Mouse (Mus musculus): Measurements from ENCODE around the gene Sorbs1.

The Sorbs1 gene

GRCm38 (mm10) chr19:40409500-40410035 lies 104.0 kb downstream of the Sorbs1 start:
- no peak for DNase-seq (ENCODE audit: low read depth, low spot score)

GRCm38 (mm10) chr19:40407186-40407585 lies 106.4 kb downstream of the Sorbs1 start:
- DNase-seq (ENCODE audit: low read depth, low spot score): no peak

- no peak for DNase-seq (ENCODE audit: low read depth, low spot score)
These were observed 106.9 kb downstream of the Sorbs1 start for GRCm38 (mm10) chr19:40406661-40407060.

- no peak for DNase-seq (ENCODE audit: low read depth, low spot score)
These were observed 107.8 kb downstream of the Sorbs1 start for GRCm38 (mm10) chr19:40405808-40406207.

- no peak for DNase-seq (ENCODE audit: low read depth, low spot score)
These were observed 109.0 kb downstream of the Sorbs1 start for GRCm38 (mm10) chr19:40404582-40404981.

GRCm38 (mm10) chr19:40403999-40404398 lies 109.6 kb downstream of the Sorbs1 start:
- no peak for DNase-seq (ENCODE audit: low read depth, low spot score)

GRCm38 (mm10) chr19:40402155-40402963 lies 111.2 kb downstream of the Sorbs1 start:
- no peak for DNase-seq (ENCODE audit: low read depth, low spot score)

- DNase-seq (ENCODE audit: low read depth, low spot score): no peak
These were observed 112.4 kb downstream of the Sorbs1 start for GRCm38 (mm10) chr19:40401213-40401612.

GRCm38 (mm10) chr19:40400426-40401030 lies 113.1 kb downstream of the Sorbs1 start:
- no peak for DNase-seq (ENCODE audit: low read depth, low spot score)

GRCm38 (mm10) chr19:40395757-40396661 lies 117.6 kb downstream of the Sorbs1 start:
- DNase-seq (ENCODE audit: low read depth, low spot score): no peak

- no peak for DNase-seq (ENCODE audit: low read depth, low spot score)
These were observed 118.3 kb downstream of the Sorbs1 start for GRCm38 (mm10) chr19:40395321-40395695.

GRCm38 (mm10) chr19:40394555-40395320 lies 118.8 kb downstream of the Sorbs1 start:
- DNase-seq (ENCODE audit: low read depth, low spot score): no peak

- no peak for DNase-seq (ENCODE audit: low read depth, low spot score)
These were observed 120.7 kb downstream of the Sorbs1 start for GRCm38 (mm10) chr19:40392795-40393392.

GRCm38 (mm10) chr19:40391469-40391868 lies 122.1 kb downstream of the Sorbs1 start:
- peak; percentile 63 for DNase-seq (ENCODE audit: low read depth, low spot score)

GRCm38 (mm10) chr19:40386916-40387315 lies 126.7 kb downstream of the Sorbs1 start:
- DNase-seq (ENCODE audit: low read depth, low spot score): no peak

- no peak for DNase-seq (ENCODE audit: low read depth, low spot score)
These were observed 128.2 kb downstream of the Sorbs1 start for GRCm38 (mm10) chr19:40385334-40385733.

GRCm38 (mm10) chr19:40383931-40384330 lies 129.6 kb downstream of the Sorbs1 start:
- no peak for DNase-seq (ENCODE audit: low read depth, low spot score)

- no peak for DNase-seq (ENCODE audit: low read depth, low spot score)
These were observed 132.9 kb downstream of the Sorbs1 start for GRCm38 (mm10) chr19:40380656-40381055.

GRCm38 (mm10) chr19:40380005-40380404 lies 133.6 kb downstream of the Sorbs1 start:
- DNase-seq (ENCODE audit: low read depth, low spot score): no peak

GRCm38 (mm10) chr19:40379081-40379480 lies 134.5 kb downstream of the Sorbs1 start:
- no peak for DNase-seq (ENCODE audit: low read depth, low spot score)

- DNase-seq (ENCODE audit: low read depth, low spot score): no peak
These were observed 135.9 kb downstream of the Sorbs1 start for GRCm38 (mm10) chr19:40377632-40378031.

Data from c-Kit-negative CD71-positive TER-119-positive erythroid progenitor cells, embryonic 14.5 days (primary cell).